Mouse (Mus musculus) gastrocnemius, postnatal 25 days (tissue): ENCODE data around the gene Ccdc88c. TPM values are rescaled to one million over a fixed set of nuclear protein-coding genes. Genes with fewer than 3 reads are reported as not detected.

Experiments
- DNase-seq: peaks from one replicate; pipeline ENCODE4 v3.0.0; 2022
- total RNA-seq, 2 experiments: library from RNA; stranded (reverse); gene quantifications; 1 replicate in 1 of 2; 2 replicates in 1 of 2; pipeline ENCODE4 v1.2.3; 2021

Ccdc88c gene
- total RNA-seq, 2 experiments from 2014 or later, result 25.1 to 32.3 TPM

DNA sequence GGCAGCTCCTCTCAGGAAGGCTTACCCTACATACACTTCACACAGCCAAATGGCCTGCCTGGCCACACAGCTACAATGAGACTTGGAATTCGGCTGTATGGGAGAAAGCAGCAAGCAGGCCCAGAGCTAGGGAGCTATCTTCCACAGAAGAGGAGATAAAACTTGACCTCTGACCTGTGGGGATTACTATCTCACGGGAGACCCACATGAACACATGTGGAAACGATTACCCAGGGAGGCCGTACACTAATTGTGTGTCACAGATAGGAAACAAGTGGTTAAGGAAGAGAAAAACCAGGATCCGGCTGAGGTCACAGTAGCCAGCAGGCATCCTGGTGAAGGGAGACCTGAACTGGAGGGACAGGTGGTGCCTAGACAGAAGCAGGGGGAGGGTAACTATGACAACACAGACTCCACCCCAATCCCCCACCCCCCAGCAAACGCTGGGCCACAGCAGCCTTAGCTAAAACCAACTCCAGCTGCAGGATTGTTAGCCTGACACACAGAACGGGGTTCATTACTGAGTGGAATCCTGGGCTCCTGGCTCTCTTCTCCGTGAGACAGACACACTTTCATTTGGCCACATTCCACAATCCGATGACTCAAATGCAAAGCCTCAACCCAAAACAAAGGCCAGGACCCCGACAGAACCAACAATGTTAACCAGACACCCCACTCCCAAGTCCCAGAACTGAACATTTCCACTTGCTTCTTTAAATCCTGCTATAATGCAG lies 30.9 kb downstream of the Ccdc88c start:
- no peak for DNase-seq

DNA sequence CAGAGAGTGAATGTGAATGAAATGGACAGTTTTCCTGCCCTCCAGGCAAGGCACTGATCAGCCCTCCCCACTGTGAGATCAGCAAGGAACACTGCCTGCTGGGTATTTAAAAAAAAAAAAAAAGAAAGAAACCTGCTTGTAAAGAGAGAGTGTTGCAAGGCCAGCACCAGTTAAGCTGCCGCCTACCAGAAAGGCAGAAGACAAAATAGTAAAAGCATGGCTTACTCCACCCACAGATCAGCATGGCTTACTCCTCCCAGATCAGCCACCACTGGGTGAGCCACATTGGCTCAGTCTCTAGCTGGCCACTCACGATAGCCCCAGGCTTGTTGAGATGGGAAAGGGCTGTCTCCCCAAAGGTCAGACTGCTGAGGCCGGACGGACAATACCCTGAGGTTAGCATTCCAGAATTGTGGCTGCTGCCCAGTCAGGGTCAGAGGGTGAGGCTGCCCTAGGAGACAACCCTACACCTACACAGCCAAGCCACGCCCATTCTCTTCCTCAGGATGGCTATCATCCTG lies 32.4 kb downstream of the Ccdc88c start:
- no peak for DNase-seq

DNA sequence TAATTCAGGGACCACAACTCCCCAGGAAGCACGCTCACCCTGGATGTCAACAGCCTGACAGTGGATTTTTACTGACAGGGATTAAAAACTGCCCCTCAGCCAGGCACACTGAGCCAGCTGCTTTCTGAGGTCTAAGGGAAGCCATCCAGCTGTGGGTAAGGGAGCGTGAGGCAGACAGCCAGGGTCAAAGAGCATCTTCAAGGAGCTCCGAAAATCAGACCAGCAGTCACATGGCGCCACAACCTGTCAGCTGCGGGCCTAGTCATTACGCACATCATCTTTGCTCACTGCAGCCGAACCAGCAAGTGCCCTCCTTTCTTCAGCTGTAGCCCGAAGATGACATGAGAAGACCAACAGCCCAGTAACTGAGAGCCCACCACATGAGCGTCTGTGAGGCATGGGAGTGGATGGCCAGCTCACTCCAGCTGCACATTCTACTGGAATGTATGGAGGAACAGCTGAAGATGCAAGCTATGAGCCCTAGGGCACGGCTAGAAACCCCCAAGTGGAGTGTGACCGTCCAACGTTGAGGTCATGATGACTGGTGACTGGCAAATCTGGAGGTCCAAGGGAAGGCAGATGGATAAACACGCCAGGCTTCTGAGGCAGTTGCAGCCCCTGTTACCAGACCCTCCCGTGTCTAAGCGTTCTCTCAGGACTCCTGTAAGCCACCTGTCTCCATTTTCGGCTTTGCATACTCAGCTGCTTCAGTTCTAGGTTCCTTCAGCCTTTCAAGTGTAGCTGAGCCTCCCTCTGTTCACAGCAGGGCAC lies 33.1 kb downstream of the Ccdc88c start:
- no peak for DNase-seq

DNA sequence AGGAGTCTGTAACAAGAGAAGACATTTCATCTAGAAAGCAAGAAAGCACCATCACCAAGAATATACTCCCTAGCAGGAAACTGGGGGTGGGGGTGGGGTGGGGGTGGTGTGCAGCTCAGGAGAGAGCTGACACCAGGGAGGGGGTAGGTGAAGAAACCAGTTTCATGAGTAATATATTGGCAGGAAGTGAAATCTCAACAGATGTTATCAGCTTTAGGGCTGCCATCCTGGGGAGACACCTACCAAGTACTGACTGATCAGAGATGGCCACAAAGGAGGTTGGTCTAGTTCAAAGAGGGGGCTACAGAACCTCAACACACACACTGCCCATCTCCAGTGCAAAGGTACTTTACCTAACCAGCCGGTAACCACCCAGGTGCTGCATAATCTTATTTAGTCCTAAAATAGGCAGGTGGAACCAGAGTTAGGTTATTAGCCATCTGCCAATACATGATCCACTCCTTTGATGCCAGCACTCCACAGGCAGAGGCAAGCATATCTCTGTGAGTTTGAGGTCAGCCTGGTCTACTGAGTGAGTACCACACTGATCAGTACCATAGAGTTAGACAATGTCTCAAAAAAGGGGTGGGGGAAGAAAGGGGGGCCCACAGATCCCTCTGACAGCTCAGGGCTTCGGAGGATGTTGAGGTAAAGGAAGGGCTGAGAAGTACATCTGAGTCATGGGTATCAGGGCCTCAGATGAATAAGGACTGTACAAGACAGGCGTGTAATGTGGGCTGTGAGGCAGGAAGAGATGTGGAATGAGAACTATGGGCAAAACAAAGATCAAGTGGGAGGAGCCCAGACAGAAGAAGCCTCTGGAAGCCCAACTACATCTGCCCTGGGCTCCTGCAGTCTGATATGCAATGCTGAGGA lies 34.5 kb downstream of the Ccdc88c start:
- no peak for DNase-seq

DNA sequence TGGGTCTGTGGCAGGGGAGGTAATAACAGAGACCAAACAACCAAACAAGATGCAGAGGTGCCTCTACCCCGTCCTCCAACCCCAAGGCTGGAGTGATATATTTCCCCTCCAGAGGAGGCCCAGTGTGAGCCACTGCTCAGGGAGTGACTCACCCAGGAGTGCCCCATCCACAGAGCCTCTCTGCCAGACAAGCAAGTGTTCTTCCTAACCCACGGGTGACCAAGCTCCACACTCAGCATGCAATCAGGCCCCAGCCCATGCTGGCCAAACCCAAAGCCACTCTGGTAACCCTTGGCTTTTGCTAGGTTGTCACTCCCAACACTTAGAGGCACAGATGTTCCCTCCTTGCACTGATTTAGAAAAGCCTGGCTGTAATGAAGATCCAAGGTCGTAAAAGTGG lies 35.7 kb downstream of the Ccdc88c start:
- no peak for DNase-seq

DNA sequence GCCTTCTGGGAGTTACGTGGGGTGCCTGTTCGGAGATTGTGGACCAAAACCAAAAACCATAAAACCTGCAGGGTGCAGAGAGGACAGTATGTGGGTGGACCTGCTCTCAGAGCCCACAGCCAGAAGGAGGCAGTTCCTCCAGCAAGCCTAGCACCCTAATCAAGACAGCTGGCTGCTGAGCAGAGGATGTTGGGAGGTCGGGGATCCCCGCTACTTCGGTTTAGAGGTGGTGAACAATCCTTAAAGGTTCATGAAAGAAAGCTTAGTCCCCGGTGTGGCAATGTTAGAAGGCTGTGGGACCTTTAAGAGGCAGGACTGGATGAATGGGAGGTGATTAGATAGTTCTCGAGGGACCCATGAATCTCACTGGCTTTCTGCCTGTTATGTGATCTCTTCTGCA lies 36.4 kb downstream of the Ccdc88c start:
- no peak for DNase-seq

DNA sequence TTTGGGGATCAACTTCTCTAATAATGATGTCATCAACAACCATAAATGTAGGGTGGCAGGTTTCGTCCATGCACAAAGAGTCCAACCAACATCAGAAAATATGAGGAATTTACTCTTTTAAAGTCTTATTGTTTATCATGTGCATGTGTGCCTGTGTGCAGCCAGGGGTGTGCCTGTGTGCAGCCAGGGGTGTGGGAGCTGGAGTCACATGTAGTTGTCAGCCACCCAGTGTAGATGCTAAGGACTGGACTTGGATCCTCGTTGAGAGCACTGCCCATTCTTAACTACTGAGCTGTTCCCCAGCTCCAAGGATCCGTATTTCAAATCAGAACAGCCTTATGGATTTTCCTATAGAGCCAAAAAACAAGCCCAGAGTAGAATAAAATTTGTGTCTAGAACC lies 37.7 kb downstream of the Ccdc88c start:
- no peak for DNase-seq

DNA sequence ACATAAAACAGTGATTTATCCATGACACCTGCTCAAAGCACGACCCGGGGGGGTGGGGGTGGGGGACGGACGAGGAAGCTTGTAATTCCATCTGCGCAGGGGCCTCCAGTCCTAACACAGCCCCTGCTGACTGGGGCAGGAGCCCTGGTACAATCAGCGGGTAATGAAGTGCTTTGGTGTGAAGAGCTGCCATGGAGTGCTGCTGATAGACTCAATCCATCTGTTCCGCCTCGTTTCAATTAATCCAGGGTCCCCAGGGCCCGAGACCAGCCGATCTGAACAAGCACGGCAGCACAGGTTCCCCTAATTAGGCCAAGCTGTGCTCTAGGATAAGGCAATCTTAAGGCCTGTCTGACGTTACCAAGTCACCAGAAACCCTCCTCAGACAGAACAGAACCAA lies 38.6 kb downstream of the Ccdc88c start:
- no peak for DNase-seq

DNA sequence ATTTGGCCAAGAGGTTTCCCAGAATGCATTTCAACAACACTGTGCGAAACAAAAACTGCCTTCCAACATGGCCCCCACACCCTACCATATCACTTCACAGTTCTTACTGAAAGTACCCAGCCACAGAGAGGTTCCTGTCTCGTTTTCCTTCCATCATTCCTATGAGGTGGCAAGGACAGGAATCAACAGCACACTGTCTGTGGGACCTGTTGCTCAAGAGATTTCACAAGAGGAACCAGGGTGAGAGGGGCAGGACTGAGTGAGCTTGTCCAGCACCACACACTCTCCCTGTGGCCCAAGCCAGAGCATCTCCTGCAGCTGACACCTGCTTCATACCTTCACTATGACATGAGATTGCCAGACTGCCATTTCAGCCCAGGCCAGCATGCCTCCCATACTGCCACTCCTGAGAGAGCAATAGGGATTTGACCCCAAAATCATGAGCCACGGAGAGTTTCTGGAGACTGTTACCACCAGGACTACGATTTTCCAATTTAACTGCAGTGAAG lies 39.0 kb downstream of the Ccdc88c start:
- no peak for DNase-seq

DNA sequence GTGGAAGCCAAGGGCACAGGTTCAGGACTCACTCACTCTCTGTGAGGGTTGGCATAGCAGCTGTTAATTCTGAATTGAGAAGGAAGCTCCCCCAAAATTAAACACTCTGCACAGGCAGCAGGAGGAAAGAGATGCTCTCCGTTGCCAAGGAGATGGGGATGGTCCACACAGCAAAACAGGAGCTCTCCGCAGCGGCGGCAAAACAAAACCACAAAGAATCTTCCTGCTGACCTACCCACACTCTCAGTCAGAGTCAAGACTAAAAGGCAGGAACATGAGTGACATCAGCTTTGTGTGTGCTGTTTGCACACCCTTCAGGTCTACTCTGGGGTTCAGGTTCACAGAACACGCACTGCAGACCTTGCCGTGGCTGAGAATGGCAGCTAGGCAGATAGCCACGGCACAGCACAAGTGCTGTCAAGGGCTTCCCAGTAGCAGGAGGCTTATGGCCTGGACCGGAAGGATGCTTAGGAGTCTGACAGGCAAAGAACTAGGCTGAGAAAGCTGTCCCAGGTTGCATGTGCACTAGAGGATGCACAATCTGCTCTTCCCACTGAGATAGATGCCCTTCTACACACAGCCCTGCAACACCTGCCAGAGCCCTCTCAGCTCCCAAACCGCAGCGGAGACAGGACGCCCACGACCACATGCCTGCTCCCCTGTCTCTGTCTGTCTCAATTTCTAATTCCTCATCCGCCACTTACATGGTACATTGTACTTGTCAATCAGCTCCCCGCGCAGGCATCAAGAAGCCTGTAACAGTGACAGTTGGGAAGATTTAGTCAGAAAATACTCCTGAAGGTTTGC lies 40.3 kb downstream of the Ccdc88c start:
- DNase-seq, result no peak

DNA sequence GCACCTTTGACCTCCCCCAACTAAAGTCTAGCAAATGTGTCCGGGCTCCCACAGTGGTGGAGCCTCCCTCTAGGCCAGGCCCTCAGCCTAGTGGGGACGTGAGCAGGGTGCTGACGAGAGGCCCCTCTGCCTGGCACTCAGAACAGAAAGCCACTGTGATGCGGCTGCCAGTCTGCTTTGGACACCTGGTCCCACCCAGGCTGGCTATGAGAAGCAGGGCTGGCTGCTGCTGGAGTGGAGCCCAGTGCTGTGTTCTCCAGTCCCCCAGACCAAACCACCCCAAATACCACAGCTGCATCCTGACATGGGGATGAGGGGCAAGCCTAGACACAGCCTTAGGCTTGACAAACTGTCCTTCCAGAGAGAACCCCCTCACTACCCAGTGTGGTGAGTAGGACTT lies 42.4 kb downstream of the Ccdc88c start:
- no peak for DNase-seq

DNA sequence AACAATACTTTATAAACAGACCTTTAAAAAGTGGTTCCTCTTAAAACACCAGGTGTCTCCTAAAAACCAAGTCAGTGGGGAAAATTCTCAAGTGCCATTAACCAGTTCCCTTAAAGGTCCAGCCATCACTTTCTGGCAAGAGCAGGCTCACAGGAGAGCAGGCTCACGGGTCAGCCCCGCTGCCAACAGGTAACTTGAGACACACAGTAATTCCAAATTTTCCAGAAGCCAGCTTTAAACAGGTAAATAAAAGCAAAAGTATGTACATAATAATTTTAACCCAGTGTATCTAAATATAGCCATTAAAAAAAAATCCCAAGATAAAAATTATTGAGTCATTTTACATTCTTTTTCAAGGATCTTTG lies 43.1 kb downstream of the Ccdc88c start:
- no peak for DNase-seq

DNA sequence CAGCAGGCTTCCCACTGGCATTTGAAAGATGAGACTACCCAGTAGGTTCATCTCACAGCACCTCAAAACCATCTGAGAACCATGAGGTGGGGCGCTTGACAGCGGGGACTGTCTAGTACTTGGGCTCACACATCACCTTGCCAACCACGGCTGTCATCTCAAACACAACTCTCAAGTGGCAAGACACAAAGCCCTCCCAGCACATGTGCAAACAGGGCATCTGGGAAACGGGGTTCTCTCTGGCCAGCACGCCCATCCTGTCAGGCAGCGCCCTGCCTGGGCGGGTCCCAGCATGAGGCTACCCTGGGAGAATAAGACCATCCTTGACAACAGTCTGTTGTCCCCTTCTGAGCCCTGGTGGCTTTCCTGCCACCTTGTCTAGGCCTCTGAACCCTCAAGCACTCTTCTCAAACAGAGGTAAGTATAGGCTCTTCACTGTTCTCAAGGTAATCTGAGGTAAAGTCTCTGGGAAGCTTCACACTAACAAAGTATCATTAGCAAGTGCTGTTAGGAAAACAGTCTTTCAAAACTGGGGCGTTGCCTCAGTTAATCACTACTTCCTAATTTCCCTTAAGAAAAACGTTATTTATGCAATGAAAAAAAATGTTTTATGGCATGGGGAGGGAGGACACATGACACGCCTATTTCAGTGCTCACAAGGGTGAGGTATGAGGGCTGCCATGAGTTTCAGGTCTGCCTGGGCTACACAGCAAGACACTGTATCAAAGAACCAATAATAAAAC lies 43.6 kb downstream of the Ccdc88c start:
- no peak for DNase-seq

DNA sequence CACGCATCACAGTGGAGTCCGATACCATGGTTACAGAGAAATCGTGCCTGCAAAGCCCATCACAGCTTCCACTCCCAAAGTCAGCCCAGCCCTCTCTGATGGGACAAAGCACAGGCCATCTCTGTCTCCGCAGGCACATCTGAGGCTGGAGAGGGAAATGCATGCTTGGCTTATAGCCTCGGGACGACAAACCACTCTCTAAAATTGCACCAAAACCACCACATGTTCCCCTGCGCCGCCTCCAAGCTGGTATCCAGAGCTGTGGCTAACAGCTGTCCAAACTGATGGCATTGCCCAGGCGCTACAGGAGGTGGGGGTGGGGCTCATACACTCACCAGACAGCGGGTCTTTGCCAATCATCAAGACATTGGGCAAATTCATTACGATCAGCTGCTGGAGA lies 45.3 kb downstream of the Ccdc88c start:
- DNase-seq, result no peak

DNA sequence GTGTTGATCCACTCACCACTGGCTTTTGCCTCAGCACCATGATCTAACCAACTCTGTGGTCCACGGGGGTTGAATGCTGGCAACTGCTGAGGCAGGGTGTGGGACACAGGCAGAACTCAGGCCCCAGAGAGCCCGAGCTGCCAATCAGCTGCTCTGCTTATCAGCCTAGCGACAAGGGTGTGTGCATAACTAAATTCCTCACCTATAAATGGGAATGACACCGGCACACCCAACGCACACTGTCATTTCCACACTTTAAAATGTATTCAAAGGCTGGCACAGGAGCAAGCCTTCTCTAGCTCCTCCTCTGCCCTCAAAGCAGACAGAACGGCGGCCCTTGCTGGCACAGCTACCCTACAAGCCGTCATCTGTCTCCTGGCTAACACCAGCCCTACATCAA lies 46.6 kb downstream of the Ccdc88c start:
- DNase-seq, result no peak

DNA sequence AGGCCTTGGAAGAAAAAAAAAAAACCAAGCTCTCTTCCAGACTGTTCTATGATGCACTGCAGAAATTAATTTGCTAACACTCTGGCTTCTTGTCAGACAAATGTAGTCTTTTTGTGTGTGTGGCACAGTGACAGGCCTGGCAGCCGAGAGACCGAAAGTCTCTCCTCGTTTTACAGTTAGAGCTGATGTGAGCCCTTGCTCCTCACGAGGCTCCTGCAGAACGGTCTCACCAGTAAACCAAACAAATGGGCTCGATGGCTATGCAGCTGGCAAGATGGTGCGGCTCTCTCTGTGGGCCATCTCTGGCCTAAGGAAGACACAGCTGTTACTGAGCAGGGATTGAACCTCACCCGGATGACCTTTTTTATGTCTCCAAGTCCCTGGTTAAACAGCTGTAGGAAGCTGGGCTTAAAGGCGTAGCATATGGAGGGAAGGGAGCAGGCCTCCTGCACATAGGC lies 48.3 kb downstream of the Ccdc88c start:
- peak; percentile 50 for DNase-seq

DNA sequence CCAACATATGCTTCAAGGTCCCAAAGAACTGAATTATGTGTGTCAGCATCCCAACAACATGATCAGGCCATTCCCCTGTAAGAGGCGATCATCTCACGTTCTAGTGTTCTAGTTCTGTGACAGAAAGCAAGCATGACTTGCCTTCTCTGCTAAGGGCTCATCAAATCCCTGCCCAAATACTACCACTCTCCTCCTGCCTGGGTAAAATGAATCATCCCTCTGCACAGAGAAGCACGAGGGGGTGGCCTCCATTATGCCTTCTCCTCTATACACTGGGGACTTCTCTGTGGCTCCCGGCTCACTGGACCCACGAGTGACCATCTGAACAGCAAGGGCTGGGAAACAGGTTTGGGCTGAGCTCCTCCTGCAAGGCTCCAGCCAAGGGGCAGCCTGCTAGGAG lies 49.2 kb downstream of the Ccdc88c start:
- DNase-seq, result no peak

DNA sequence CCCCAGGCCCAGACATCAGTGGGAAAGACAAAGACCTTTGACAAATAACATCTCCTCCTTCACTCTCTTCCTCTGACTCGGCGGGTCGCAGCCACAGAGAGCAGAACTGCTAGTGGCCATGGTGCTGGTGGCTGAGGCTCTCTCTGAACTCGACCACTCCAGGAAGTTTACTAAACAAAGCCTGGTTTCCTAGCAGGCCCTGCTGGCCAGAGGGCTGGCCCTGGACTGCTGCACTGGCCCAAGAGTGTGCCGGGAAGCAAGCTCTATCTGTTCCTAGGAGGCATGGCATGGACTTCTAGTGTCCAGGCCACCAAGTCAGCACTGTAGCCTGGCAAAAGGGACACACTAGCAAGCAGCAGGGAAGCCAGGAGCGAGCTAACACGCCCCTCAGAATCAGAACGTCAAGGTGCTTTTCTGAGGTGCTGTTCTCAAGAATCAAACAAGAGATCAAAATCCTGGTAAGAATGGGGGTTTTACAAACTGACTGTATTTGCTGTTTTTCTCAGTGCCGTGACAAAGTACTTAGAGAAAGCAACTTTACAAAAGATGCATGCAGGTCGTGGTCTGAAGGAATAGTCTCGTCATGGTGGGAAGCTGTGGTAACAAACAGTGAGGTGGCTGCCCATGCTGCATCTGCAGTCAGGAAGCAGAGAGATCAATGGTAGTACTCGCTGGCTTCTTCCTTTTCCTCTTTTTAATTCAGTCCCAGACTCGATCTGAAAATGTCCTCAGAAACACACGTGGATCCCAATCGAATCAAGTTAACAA lies 50.7 kb downstream of the Ccdc88c start:
- DNase-seq, result no peak

DNA sequence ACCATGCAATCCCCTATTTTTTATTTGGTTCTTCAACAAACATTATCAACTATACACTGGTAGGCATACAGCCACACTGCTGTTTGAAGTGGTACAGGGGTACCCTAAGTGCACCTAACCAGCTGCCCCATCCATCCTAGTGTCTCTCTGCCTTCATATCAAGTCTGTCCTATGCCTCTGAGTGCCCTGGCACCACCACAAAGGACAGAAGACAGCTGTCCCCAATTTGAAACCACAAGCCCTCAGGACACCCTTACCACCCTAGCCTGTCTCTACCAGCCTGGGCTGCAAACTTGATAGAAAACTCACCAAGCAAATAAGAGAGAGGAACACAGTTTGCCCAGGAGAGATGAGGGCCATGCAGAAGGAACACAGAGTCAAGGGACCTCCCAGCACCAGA lies 51.3 kb downstream of the Ccdc88c start:
- no peak for DNase-seq

DNA sequence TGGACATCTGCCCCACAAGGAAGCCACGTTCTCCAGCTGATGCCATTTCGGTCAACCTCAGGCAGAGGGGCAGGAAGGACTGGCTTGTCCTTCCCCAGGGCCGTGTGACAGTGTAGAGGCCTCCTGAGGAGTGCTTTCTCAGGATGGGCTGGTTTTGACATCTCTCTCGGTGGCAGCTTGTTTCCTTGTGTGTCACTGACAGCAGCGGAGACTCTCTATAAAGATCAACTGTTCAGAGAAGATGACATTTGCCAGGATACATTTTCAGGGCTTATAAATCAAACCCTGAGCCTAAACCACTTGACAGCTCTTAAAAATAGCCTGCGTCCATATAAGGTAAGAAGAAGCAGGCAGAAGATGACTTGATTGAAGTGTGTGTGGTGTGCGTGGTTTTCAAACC lies 59.0 kb downstream of the Ccdc88c start:
- no peak for DNase-seq
